Mouse (Mus musculus) megakaryocyte, embryonic 14.5 days (primary cell): ENCODE results near the gene Smyd1. TPM values are rescaled to one million over a fixed set of nuclear protein-coding genes. Genes with fewer than 3 reads are reported as not detected.

Experiments
- H3K27me3 ChIP-seq: replicated peaks from 2 replicates; pipeline ENCODE3; 2012; ENCODE audit warnings: inconsistent platforms
- H3K36me3 ChIP-seq: replicated peaks from 2 replicates; pipeline ENCODE3; 2012; ENCODE audit warnings: low read length, inconsistent platforms, mixed read lengths
- H3K4me1 ChIP-seq: 2 replicates; pipeline ENCODE4 v1.6.1; 2012; ENCODE audit warnings: inconsistent platforms
- H3K4me3 ChIP-seq: replicated peaks from 2 replicates; pipeline ENCODE3; 2012; ENCODE audit warnings: moderate library complexity, mild to moderate bottlenecking, inconsistent platforms
- H3K9me3 ChIP-seq: 2 replicates; pipeline ENCODE4 v1.6.1; 2012; ENCODE audit warnings: inconsistent platforms
- FLI1 ChIP-seq: IDR thresholded peaks from 2 replicates; pipeline ENCODE4 v1.6.1; 2012; ENCODE audit warnings: low read length, inconsistent platforms, mixed read lengths
- GATA1 ChIP-seq: IDR thresholded peaks from 3 replicates; pipeline ENCODE4 v1.6.1; 2012; ENCODE audit warnings: mixed read lengths, low read length, inconsistent platforms, borderline replicate concordance
- polyA plus RNA-seq: library from polyadenylated mRNA; stranded (reverse); fragments of >175 nt; gene quantifications from 2 replicates; pipeline ENCODE4 v1.2.3, GENCODE M21; 2012; ENCODE audit warnings: low replicate concordance; ENCODE audit not compliant: insufficient read depth

Gene Smyd1
- polyA plus RNA-seq, 1 experiment = 0.19 TPM

- peaks cover 8% of the 10 kb centered on the region; the same call in 1 of the 2 replicates for H3K4me1 ChIP-seq
- H3K4me3 ChIP-seq = peak overlapping the region; percentile 20
- H3K27me3 ChIP-seq = peaks cover 15% of the 10 kb centered on the region
- TF ChIP-seq GATA1 (no peak), FLI1 (no peak)
- H3K36me3 ChIP-seq = no peaks in the 10 kb centered on the region
- H3K9me3 ChIP-seq = no peaks in the 10 kb centered on the region
Measured at GRCm38 (mm10) chr6:71197636-71198535, 124.1 kb downstream of the Smyd1 start.

- Histone ChIP-seq H3K27me3 (peaks cover 10% of the 10 kb centered on the region), H3K9me3 (no peaks in the 10 kb centered on the region), H3K36me3 (no peaks in the 10 kb centered on the region), H3K4me3 (no peak overlapping the region), H3K4me1 (peaks cover 8% of the 10 kb centered on the region; the same call in 1 of the 2 replicates)
- no peak for TF ChIP-seq GATA1
- no peak for TF ChIP-seq FLI1
Measured at GRCm38 (mm10) chr6:71196107-71196506, 125.9 kb downstream of the Smyd1 start.

GRCm38 (mm10) chr6:71193151-71193740, 128.8 kb downstream of the Smyd1 start:
- H3K27me3 ChIP-seq = peaks cover 12% of the 10 kb centered on the region
- TF ChIP-seq FLI1 = no peak
- no peak for TF ChIP-seq GATA1
- no peak overlapping the region for H3K4me3 ChIP-seq
- no peaks in the 10 kb centered on the region for H3K9me3 ChIP-seq
- no peaks in the 10 kb centered on the region for H3K36me3 ChIP-seq
- peaks cover 6% of the 10 kb centered on the region; the same call in 1 of the 2 replicates for H3K4me1 ChIP-seq

GRCm38 (mm10) chr6:71190501-71190900, 131.5 kb downstream of the Smyd1 start:
- Histone ChIP-seq H3K27me3 (peaks cover 5% of the 10 kb centered on the region), H3K36me3 (no peaks in the 10 kb centered on the region), H3K4me1 (no peaks in the 10 kb centered on the region), H3K4me3 (no peak overlapping the region), H3K9me3 (peaks cover 7% of the 10 kb centered on the region)
- TF ChIP-seq GATA1 = no peak
- no peak for TF ChIP-seq FLI1

GRCm38 (mm10) chr6:71189578-71189977, 132.5 kb downstream of the Smyd1 start:
- Histone ChIP-seq H3K4me3 (no peak overlapping the region), H3K27me3 (peaks cover 3% of the 10 kb centered on the region), H3K9me3 (peaks cover 7% of the 10 kb centered on the region), H3K36me3 (no peaks in the 10 kb centered on the region), H3K4me1 (no peaks in the 10 kb centered on the region)
- TF ChIP-seq GATA1 (no peak), FLI1 (no peak)

GRCm38 (mm10) chr6:71184941-71185604, 137.0 kb downstream of the Smyd1 start:
- H3K9me3 ChIP-seq = peaks cover 7% of the 10 kb centered on the region
- H3K36me3 ChIP-seq = no peaks in the 10 kb centered on the region
- H3K4me1 ChIP-seq = no peaks in the 10 kb centered on the region
- no peak overlapping the region for H3K4me3 ChIP-seq
- TF ChIP-seq GATA1 = no peak
- TF ChIP-seq FLI1 = no peak
- peaks cover 2% of the 10 kb centered on the region for H3K27me3 ChIP-seq

GRCm38 (mm10) chr6:71180596-71180995, 141.4 kb downstream of the Smyd1 start:
- Histone ChIP-seq H3K9me3 (0 out of 2 replicates have a peak, but pooled peaks cover 12% of the 10 kb centered on the region), H3K27me3 (no peaks in the 10 kb centered on the region), H3K4me1 (no peaks in the 10 kb centered on the region), H3K36me3 (no peaks in the 10 kb centered on the region), H3K4me3 (no peak overlapping the region)
- no peak for TF ChIP-seq FLI1
- no peak for TF ChIP-seq GATA1

- TF ChIP-seq FLI1 (no peak), GATA1 (no peak)
- no peak overlapping the region for H3K4me3 ChIP-seq
- H3K4me1 ChIP-seq = no peaks in the 10 kb centered on the region
- H3K27me3 ChIP-seq = peaks cover 6% of the 10 kb centered on the region
- 0 out of 2 replicates have a peak, but pooled peaks cover 12% of the 10 kb centered on the region for H3K9me3 ChIP-seq
- H3K36me3 ChIP-seq = no peaks in the 10 kb centered on the region
Measured at GRCm38 (mm10) chr6:71172812-71173580, 149.0 kb downstream of the Smyd1 start.

- Histone ChIP-seq H3K4me3 (no peak overlapping the region), H3K27me3 (no peaks in the 10 kb centered on the region)
- TF ChIP-seq FLI1 (no peak), GATA1 (no peak)
Measured at GRCm38 (mm10) chr6:71166551-71167169, 155.4 kb downstream of the Smyd1 start.

More at GRCm38 (mm10) chr6:71166551-71167169, 155.4 kb downstream of the Smyd1 start:
- H3K36me3 ChIP-seq = no peaks in the 10 kb centered on the region
- no peaks in the 10 kb centered on the region for H3K9me3 ChIP-seq
- peaks cover 9% of the 10 kb centered on the region for H3K4me1 ChIP-seq
